Comparison of ENCODE assay signal across 8 mouse cellular contexts in the genomic region with DNA sequence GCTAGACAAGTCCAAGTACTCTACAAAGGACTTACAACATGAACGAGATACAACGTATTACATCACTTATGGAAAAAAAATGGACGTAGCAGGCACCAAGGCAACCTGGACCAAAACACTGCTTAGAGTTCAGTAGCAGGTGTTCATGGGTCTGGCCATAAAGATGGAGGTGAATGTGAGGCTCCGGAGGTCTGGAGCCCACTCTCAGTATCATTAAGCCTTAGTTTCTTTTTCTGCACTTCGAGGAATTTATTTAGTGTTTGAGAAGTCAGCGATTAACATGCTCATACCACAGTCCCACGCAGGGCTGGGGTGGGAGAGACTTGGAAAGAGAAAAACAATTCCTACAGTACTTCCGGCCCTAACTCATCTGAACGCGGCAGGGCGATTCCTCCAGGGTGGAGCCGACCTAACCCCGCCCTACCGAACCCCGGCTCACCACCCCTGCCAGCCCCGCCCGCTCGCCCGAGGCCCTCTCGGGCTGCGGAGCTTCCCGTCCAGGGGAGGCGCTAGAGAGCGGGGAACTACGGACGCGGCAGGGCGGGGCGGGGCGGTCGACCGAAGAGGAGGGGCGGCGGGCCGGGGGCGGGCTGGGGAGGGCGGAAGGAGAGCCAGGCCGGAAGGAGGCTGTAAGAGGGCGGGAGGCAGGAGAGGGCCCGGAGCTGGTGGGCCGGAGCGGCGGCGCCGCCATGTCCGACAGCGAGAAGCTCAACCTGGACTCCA. TPM values are rescaled to one million over a fixed set of nuclear protein-coding genes. Genes with fewer than 3 reads are reported as not detected.
A peak's percentile ranks its signal among the peaks of the same experiment; 100 is the strongest.
DNase-seq lines count a peak whose midpoint lies in the region; ATAC-seq and TF ChIP-seq lines count a peak whose summit lies in the region.

TSS of gene Ppp1ca (plus strand) at position 538 of the 723 bp plus-strand sequence.

- peaks cover 34% of the 10 kb centered on the region for H3K36me3 ChIP-seq in embryonic facial prominence, embryonic 14.5 days (ENCODE audit: control insufficient read depth, insufficient read depth, low read length)
- peaks cover 12% of the 10 kb centered on the region for H3K36me3 ChIP-seq in heart, adult 2 months (ENCODE audit: control insufficient read depth, insufficient read depth, low read length)
- peaks cover 38% of the 10 kb centered on the region for H3K36me3 ChIP-seq in limb, embryonic 14.5 days (ENCODE audit: control insufficient read depth, insufficient read depth, low read length)
- H3K36me3 ChIP-seq in midbrain, postnatal 0 days (ENCODE audit: insufficient read depth, low read length): peaks cover 28% of the 10 kb centered on the region

- H3K4me2 ChIP-seq in embryonic facial prominence, embryonic 14.5 days (ENCODE audit: low read depth, low read length): peak within 1 kb of the TSS; percentile 91
- H3K4me2 ChIP-seq in limb, embryonic 14.5 days (replicated peaks; ENCODE audit: low read depth, low read length, severe bottlenecking): peak within 1 kb of the TSS; percentile 87
- peak within 1 kb of the TSS; percentile 88 for H3K4me2 ChIP-seq in midbrain, postnatal 0 days (ENCODE audit: low read depth, low read length, poor library complexity, severe bottlenecking)

- H3K79me2 ChIP-seq in heart, adult 2 months (replicated peaks; ENCODE audit: control insufficient read depth, insufficient read depth, low read length): peaks cover 5% of the 10 kb centered on the region; the same call in 1 of the 2 replicates

- TF ChIP-seq CTCF in heart, adult 2 months (IDR thresholded peaks at IDR 0.05): peak; percentile 84
- peak; percentile 81 for TF ChIP-seq CTCF in midbrain, postnatal 0 days (IDR thresholded peaks at IDR 0.05)

- peak; percentile 79 for TF ChIP-seq POLR2A in heart, adult 2 months (IDR thresholded peaks at IDR 0.05; ENCODE audit: insufficient read depth, low read depth, low read length)
- peak; percentile 96 for TF ChIP-seq POLR2A in limb, embryonic 14.5 days (IDR thresholded peaks at IDR 0.05; ENCODE audit: borderline replicate concordance, extremely low read depth, insufficient read depth, insufficient read length)

- H3K27ac ChIP-seq in embryonic facial prominence, embryonic 14.5 days (replicated peaks; ENCODE audit: low read depth, low read length): peak within 1 kb of the TSS; percentile 91
- peak within 1 kb of the TSS; percentile 96 for H3K27ac ChIP-seq in heart, adult 2 months
- peak within 1 kb of the TSS; percentile 93 for H3K27ac ChIP-seq in limb, embryonic 14.5 days (replicated peaks; ENCODE audit: low read depth, low read length)
- H3K27ac ChIP-seq in midbrain, postnatal 0 days (ENCODE audit: low read depth, low read length): peak within 1 kb of the TSS; percentile 94

- ATAC-seq in embryonic facial prominence, embryonic 14.5 days (ENCODE audit: low read depth): peak; percentile 93
- ATAC-seq in limb, embryonic 14.5 days (ENCODE audit: low FRiP score, low read depth): peak; percentile 91
- peak; percentile 88 for ATAC-seq in midbrain, postnatal 0 days (ENCODE audit: low FRiP score)

- H3K9ac ChIP-seq in embryonic facial prominence, embryonic 14.5 days (ENCODE audit: low read depth, low read length): peak within 1 kb of the TSS; percentile 96
- H3K9ac ChIP-seq in heart, adult 2 months (ENCODE audit: low read depth, low read length): peak within 1 kb of the TSS; percentile 99
- H3K9ac ChIP-seq in limb, embryonic 14.5 days (ENCODE audit: low read depth, low read length, severe bottlenecking): peak within 1 kb of the TSS; percentile 97
- peak within 1 kb of the TSS; percentile 100 for H3K9ac ChIP-seq in midbrain, postnatal 0 days (replicated peaks; ENCODE audit: low read length, poor library complexity, severe bottlenecking)

- intact Hi-C loops in heart, adult 2 months (cut with DNase I): loop anchor here (1.0 kb wide), 2 partner anchors 10 to 21 kb away; partner anchors contain the start of gene Rad9a

- H3K27me3 ChIP-seq in embryonic facial prominence, embryonic 14.5 days (replicated peaks; ENCODE audit: control insufficient read depth, insufficient read depth, low read length): no peaks in the 10 kb centered on the region
- H3K27me3 ChIP-seq in heart, adult 2 months (ENCODE audit: control insufficient read depth, insufficient read depth, low read length): no peaks in the 10 kb centered on the region
- no peaks in the 10 kb centered on the region for H3K27me3 ChIP-seq in limb, embryonic 14.5 days (ENCODE audit: control insufficient read depth, insufficient read depth, low read length)
- H3K27me3 ChIP-seq in midbrain, postnatal 0 days (ENCODE audit: insufficient read depth, low read length): no peaks in the 10 kb centered on the region

- peak within 1 kb of the TSS; percentile 94 for H3K4me3 ChIP-seq in embryonic facial prominence, embryonic 14.5 days (ENCODE audit: low read depth, low read length)
- H3K4me3 ChIP-seq in heart, adult 2 months: peak within 1 kb of the TSS; percentile 98
- peak within 1 kb of the TSS; percentile 97 for H3K4me3 ChIP-seq in limb, embryonic 14.5 days (replicated peaks; ENCODE audit: low read length)
- H3K4me3 ChIP-seq in midbrain, postnatal 0 days (ENCODE audit: low read depth, low read length): peak within 1 kb of the TSS; percentile 94

- 8% methylated on average over 30 of the region's 47 CpGs for WGBS in embryonic facial prominence, embryonic 14.5 days
- WGBS in heart, adult 2 months: 2% methylated on average over 45 of the region's 47 CpGs
- 3% methylated on average over 35 of the region's 47 CpGs for WGBS in limb, embryonic 14.5 days
- 6% methylated on average over 29 of the region's 47 CpGs for WGBS in midbrain, postnatal 0 days

- TF ChIP-seq EP300 in heart, adult 2 months (IDR thresholded peaks at IDR 0.05; ENCODE audit: insufficient read depth, low read depth, low read length): 0 out of 2 replicates have a peak, but pooled peaks have one; percentile 41

- DNase-seq in 3T3-L1 (ENCODE audit: low read depth, low spot score): peak; percentile 94
- DNase-seq in adrenal gland, postnatal 4 days (ENCODE audit: low spot score in 2 of 2): peak; percentile 95 to 96
- DNase-seq in embryonic facial prominence, embryonic 14.5 days (ENCODE audit: low spot score): peak; percentile 96
- DNase-seq in heart, adult 2 months: peak; percentile 96 to 98
- DNase-seq in kidney, adult 8-10 months: peak; percentile 91 to 92
- DNase-seq in limb, embryonic 14.5 days (ENCODE audit: low spot score): peak; percentile 94
- peak; percentile 90 for DNase-seq in midbrain, postnatal 0 days (ENCODE audit: low spot score)
- DNase-seq in spleen, postnatal 14 days (ENCODE audit: low spot score in 2 of 2): peak; percentile 98 to 99

- H3K9me3 ChIP-seq in embryonic facial prominence, embryonic 14.5 days (ENCODE audit: control insufficient read depth, low read length): no peaks in the 10 kb centered on the region
- H3K9me3 ChIP-seq in limb, embryonic 14.5 days (ENCODE audit: control insufficient read depth, low read length): no peaks in the 10 kb centered on the region
- no peaks in the 10 kb centered on the region for H3K9me3 ChIP-seq in midbrain, postnatal 0 days (ENCODE audit: low read length)

- peaks cover 17% of the 10 kb centered on the region for H3K4me1 ChIP-seq in embryonic facial prominence, embryonic 14.5 days (ENCODE audit: control insufficient read depth, insufficient read depth, low read length)
- H3K4me1 ChIP-seq in heart, adult 2 months (ENCODE audit: control insufficient read depth, insufficient read depth, low read length): peaks cover 8% of the 10 kb centered on the region
- H3K4me1 ChIP-seq in limb, embryonic 14.5 days (ENCODE audit: control insufficient read depth, insufficient read depth, low read length): peaks cover 15% of the 10 kb centered on the region
- H3K4me1 ChIP-seq in midbrain, postnatal 0 days (ENCODE audit: insufficient read depth, low read length): peaks cover 10% of the 10 kb centered on the region

RNA-seq across cellular contexts. Expression of gene Ppp1ca, which starts in this region (rescaled TPM):
- 100 to 1,000 TPM; 464 to 467 TPM for total RNA-seq in adrenal gland, postnatal 4 days (2021)
- polyA plus RNA-seq in embryonic facial prominence, embryonic 14.5 days (2014; fragmentation: Nextera tagmentation; extraction: Ambion mirVana): 744 and 800 TPM in 2 replicates
- 100 to 1,000 TPM; 272 to 313 TPM for total RNA-seq in heart, adult 2 months (2021)
- polyA plus RNA-seq in heart, adult 2 months (2012; rRNA removed): 406 and 497 TPM in 2 replicates
- polyA plus RNA-seq in limb, embryonic 14.5 days (2012; rRNA removed): 490 and 517 TPM in 2 replicates
- polyA plus RNA-seq in limb, embryonic 14.5 days (2014; fragmentation: Nextera tagmentation; extraction: Ambion mirVana): 794 and 821 TPM in 2 replicates
- 535 and 592 TPM in 2 replicates for total RNA-seq in midbrain, postnatal 0 days (2014; rRNA removed)
- 510 and 531 TPM in 2 replicates for polyA plus RNA-seq in midbrain, postnatal 0 days (2015; fragmentation: Nextera tagmentation; extraction: Ambion mirVana)

Comparison
In these comparisons a context has a peak if more than half of its experiments do, and no peak if none do; other contexts are left out.
1. Peak in every context shown above with its lines: DNase-seq, ATAC-seq, H3K4me3 ChIP-seq and H3K27ac ChIP-seq.